Mouse (Mus musculus) A20 (cell line): ENCODE results near the gene Snap25.

ENCODE experiments used
- DNase-seq: peaks from one replicate; pipeline ENCODE4 v3.0.0-alpha.2; 2011; ENCODE audit warnings: low read depth, low spot score

Gene Snap25

DNA sequence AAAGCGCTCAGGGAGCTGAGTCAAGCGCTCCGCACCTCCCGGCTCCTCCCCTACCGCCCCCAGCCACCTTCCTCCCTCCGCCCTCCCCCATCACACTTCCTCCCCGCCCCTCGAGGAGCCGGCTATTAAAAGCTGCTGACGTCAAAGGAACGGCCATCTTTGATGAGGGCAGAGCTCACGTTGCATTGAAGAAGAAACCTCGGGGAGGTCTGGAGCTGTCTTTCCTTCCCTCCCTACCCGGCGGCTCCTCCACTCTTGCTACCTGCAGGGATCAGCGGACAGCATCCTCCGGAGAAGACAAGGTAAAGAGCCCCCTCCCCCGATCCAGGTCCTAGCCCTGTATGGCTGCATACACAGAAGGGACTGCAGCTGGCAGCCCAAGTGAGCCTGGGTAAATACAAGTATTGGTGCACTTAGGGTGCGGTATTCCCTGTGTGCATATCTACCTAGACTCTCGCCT lies at the start of gene Snap25:
Gene Snap25 (plus strand): TSS at position 155 of the 460 bp plus-strand sequence.
- DNase-seq: no peak

DNA sequence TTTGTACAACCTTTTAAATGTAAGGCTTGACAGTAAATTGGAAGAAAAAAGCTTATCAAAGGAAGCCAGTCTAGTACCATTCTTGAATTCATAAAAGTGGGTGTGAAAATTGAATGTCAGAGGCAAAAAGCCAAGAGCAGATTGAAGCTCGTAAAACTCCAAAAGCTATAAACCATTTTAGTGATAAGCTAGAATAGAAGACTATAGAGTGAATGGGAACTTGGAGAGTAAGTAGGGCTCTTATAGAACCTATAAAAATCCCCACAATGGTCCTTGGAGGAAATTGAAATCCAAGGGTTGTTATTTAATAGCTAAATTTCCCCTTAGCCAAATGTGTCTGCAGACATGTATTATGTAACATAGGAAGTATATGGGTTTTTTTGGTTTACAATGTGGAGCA lies 46.3 kb upstream of the Snap25 start:
- no peak for DNase-seq

DNA sequence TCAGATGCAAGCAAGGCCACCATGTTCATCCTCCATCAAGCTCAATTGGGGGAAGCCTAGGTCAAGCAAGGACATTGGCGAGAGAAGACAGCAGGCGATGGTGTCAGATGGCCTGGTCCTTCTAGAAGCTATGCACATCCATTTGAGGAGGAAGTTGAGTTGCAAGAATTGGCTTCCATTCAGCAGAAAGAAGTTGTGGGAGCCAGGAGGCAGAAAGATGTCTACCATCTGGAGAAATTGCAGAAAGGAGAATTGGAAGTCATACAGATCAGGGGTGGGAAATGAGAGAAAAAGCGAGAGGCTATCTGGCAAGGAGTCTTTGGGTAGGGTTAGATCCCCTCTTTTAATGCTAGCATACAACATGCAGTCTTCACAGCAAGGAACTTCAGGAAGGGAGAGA lies 44.1 kb upstream of the Snap25 start:
- no peak for DNase-seq

DNA sequence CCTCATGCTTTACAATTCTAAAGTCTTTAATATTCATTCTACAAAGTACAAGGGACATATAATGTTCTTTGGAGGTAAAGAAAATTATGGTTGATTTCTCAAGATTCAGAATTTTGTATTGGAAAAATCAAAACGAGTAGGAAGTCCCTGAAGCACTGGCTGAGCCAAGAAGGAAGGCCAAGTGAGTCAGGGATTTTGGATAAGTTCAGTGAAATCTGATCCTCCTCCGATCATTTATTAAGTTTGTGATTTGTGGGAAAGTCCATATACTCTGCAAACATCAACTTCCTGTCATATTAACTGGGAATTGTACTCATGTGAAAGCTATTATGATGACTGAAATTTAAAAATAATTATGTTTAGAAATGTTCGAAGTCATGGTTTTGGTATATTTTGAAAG lies 43.6 kb upstream of the Snap25 start:
- DNase-seq: no peak

DNA sequence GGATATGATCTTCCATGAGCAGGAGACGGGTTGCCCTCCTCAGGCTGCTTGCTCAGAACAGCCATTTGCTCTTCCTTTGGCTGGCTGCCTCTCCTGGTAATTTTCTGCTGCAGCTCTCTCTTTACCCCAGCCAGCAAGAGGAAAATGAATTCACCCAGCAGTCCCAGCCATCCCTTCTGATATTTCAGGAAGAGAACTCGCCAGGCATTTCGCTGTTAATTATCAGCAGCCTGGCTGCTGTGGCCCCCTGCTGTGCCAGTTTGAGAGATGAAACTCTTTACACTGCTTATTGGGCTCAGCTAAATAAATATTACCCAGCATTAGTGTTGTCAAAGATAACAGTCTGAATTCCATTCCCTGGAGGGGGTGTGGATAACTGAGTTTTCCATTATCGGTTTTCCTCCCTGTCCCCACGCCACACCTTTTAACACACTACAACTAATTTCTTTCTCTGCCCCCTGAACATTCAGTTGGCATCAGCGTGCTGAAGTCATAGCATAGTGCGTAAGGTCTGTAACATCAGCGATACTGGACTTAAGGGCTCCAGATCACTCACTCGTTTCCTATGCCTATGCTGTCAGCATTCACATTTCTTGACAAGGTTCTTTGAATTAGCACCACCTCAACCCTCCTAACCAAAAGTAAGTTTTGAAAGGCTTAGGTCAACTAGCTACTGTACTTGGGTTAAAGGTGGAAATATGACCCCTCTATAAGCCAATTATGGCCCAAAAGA lies 42.5 kb upstream of the Snap25 start:
- DNase-seq: no peak

DNA sequence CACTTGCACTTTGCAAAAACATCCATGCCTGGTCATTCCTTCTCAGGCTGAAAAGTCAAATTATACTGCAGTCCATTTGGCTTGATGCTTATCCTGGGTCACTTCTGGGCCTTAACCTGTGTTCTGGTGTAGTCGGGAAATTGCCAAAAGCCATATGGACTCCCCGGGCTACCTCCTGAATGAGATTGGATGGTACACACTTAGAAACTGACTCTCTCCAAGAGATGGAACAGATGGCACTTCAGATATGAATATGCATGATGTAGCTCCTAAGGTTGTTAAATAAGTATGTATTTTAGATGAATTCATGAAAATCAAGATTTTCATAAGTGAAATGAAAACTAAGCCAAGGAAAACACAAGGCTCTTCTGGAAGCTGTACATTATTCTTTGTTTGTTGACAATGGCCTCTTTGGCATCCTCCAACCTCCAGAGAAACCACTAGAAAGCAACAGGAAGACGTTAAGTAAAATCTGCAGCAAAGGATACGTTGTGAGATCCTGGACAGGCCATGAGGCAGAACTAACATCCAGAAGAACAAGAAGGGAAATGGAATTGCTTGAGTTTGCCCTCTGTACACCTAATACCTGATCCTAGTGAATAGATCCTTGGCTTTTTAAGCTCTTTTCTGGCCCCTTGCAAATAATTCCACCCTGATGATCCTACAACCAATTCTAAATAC lies 39.0 kb upstream of the Snap25 start:
- no peak for DNase-seq

DNA sequence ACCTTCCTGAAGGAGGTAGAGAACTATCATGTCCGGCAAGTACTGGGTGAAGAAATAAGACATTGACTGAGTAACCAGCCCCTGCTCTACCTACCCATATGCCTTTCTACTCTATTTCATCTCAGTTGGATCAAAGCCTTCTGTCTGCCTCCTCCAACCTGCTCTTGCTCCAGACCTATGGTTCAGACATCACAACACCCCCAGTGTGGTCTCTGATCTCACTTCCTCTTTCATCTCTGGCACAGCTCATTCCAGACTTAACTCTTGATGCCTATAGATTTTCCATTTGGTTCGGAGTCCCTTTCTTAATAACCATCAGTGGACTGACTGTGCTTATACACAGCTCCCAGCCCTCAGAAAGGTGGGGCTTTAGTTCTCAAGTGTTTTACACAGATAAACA lies 37.1 kb upstream of the Snap25 start:
- DNase-seq: no peak

DNA sequence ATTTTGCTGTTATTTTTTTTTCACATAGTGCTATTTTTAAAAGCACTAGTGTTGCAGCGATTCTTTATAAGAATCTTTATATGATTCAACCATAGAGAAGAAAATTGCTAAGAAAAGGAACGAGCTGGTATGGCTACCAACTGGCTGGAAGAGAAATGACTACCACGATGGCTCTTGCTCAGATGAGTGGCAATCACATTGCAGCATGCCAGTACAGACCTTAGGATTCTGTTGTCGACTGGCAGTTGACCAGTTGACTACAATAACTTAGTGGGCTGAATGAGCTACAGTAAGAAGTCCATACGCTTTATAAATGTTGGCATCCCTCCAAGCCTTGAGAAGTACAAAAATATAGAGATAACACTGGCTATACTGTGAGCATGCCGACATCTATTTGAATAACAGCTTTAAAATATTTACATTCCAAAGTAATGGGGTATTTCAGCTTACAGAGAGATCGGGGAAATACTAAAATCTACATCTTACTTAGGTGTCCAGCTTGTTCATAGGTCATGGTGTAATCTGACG lies 36.3 kb upstream of the Snap25 start:
- no peak for DNase-seq

DNA sequence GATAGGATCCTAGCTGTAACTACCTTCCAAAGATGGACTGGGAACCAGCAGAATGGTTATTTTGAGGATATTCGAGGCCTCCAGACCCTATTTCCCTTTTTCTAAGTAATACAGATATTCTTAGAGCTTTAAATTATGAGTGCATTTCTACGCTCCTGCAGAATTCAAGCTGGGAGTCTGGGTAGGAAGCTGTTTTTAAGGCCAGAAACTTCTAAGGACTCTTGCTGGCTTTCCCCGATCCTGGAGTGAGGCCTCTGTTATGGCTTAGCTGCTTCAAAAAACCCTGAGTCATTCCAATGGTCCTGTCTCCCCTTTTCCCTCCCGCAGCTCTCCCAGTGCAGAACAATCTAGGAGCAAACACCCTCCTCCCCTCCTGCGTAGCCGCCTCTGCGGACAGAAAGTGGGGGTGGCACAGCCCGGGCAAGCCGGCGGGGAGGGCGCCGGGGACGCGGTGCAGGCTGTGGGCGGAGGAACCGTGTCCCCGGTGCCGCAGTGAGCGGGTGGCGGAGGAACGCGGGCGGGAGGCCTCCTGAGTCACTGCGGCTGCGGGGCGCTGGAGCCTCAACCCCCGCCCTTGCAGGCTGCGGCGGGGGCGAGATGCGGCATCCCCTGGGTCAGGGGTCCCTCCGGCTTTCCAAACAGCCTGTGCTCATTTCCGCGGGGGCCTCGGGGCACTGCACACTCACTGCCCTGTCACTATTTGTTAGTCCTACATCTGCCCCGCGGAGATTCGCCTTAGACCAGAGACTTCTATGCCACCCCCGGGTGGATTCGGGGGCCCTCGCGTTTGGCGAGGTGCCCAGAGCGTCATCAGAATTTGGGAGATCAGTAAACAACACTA lies 34.7 kb upstream of the Snap25 start:
- no peak for DNase-seq

DNA sequence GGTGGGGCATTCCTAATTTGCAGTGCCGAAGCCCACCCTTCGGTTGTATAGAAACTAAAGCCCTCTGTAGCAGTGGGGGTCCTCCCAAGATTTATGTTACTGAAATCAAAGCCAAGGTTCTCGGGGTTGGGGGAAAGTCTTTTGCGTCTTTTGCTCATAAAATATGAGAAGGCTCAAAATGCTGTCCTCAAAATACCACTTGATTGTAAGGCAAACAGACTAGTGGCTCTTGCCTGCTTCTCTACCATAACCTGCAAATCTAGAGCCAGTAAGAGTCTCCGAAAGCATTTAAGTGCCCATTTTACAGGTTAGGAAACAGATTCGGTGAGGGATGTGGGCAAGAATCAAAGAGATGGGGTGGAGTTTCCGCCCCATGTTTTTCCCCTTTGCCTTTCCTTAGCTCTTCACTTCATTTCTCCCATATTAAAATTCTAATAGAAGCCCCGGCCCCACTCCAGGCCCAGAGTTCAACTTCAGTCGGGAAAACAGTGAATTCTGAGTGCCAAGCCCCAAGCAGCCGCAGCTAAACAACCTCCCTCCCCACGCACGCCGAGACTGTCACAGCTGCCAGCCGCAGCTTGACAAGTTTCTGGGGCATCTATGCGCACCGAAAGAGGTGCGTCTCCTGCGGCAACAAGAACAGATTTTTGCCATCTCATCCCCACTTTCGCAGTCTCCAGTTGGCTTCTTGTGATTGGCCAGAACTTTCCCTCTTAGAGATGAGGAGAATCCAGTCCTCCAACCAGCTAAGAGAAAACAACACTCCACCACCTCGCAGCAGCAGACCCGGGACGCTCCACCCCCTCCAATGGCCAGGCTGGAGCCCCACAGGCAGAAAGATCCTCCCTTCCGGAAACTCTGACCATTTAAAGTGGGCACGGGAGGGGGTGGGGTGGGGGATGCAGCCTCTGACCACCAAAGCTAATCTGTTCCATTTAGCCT lies 33.7 kb upstream of the Snap25 start:
- DNase-seq: no peak

DNA sequence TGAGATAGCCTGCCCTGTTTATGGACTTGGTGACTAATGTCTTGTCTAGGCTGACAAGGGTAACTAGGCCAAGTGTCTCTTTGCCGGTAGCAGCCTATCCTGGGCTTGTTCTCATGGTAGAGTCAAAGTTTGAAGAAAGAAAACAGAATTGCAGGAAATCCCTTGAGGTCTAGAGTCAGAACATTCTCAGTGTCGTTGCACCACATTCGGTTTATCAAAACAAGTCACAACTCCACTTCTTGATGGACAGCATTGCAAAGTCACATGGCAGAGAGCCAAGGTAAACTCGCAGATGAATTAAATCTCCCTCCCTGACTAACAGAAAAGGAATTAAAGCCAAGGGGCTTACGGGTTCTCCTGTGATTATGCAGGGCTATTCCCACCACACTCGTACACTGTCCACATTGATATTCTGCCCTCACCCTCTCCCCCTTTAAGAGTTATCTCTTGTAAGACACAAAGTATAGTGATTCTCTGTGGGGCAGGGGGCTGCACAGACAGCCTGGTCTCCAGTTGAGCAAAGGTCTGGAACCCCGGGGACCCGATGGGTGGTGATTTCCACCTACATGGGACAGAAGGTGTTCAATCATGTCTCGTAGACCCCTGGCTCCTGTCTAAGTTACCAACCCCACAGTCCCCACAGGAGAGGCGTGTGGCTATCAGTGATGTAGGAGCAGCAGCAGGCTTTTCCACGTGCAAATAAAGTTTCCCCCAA lies 30.9 kb upstream of the Snap25 start:
- DNase-seq: no peak

DNA sequence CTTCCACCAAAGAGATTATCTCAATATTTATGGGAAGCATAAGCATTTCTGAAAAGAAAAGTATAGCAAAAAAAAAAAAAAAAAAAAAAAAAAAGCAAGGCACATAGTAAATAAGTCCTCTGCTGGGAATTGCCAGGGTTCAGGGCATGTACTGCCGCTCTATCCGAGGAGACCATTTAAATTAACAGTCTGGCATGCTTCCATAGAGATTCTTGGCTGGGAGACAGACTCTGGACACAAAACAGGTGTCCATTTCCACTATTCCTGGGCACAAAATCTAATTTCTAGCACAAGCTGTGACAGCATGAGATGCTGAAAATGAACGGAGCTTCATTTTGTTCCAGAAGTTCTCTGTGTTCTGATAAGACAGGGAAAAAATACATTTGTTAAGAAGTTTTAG lies 27.1 kb upstream of the Snap25 start:
- no peak for DNase-seq

DNA sequence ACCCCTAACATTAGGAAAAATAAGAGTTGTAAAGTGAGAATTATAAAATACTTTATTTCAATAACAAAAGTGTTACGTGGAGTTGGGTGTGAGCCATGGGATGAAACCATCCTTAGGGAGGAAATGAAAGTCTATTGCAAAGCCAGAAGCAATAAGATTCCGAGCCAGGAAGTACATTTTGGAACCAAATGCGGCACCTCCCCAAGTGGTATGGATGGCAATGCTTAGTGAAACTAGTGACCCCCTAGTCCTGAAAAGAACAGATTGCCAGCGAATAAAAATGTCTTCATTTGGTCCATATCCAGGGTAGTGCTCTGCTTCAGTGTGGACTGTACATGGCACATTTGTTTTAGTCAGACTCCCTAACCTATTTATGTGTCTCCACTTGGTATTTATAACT lies 25.9 kb upstream of the Snap25 start:
- DNase-seq: no peak

DNA sequence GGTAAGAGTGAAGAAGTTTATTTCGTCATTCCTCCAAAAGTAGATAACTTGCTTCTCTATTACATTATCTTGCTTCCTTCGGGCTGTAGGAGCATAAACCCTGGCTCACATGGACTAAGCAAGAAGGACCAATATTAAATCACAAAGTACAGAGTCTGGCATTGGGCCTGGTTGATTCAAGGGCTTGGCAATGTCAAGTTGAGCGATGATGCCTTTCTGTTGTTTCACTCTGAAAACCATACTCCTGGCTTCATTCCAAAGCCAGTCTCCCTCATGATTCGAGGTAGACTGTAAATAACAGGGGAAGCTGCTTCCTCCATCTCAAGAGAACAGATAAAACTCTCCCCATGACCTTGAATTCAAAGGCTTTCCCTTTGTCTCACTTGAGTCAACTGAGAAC lies 23.8 kb upstream of the Snap25 start:
- DNase-seq: no peak

DNA sequence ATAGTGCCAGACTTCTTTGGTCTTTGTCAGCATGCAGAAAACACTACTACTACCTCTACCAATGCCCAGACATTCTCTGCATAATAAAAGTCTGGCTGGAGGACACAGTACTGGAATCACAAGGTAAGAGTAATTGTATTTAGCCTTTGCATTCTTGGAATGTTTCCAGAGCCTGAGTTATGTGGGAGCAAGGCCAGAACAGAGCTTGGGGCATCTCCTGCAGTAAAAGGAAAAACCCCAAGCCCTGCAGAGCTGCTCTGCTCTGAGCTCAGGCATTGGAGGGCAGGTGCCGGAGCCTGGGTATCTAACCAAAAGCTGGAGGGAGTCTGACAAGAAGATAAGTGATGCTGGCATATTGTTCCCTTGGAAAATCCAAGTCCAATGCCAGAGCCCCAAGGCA lies 21.6 kb upstream of the Snap25 start:
- no peak for DNase-seq

DNA sequence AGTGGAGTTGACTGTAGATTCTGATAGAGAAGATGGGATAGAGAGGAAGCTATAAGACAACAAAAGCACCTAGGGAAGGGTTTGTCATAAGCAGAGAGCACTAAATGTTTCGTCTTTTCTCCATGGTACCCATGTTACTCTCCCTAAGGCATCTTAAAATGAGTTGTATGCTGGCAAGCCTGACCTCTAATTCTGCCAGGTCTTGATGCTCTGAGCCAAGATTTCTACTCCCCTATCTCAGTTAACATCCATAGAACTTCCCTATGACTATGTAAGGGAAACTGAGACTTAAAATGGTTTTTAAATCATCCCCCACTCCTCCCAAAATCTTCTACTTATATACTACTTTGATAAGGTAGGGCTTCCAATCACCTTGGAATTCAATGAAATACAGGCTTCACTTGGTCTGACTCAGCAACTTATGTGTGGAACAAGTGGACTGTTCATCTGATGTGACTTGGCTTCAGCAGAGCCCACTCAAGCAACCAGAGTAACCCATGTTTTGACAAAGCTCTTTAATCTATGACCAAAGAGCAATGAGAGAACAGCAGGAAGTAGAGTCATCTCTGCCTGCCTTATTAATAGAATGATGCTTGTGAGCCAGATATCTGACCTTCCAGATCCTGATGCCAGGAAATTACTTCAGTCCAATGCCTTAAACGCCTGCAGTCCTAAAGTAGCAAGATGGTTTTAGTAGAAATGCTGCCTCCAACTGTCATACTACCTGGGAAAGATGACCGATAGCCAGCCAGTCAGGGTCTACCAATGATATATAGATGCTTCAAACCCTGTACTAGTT lies 13.6 kb upstream of the Snap25 start:
- no peak for DNase-seq

DNA sequence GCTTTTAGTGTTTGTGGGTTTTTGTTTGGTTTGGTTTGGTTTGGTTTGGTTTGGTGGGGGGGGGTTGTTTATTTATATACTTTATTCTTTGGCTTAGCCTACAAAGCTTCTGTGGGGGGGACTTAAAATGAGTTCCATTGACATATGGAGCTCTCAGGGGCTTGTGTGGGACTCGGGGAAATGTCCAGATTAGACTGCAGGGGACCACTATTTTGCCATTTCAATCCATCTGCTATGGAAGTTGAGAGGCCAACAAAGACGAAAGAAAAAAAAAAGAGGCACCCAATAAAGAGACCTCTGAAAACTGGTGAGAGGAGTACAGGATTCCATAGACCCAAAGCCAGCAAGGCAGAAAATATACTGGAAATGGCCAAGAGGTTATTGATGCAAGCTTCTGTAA lies 9.9 kb upstream of the Snap25 start:
- DNase-seq: no peak

DNA sequence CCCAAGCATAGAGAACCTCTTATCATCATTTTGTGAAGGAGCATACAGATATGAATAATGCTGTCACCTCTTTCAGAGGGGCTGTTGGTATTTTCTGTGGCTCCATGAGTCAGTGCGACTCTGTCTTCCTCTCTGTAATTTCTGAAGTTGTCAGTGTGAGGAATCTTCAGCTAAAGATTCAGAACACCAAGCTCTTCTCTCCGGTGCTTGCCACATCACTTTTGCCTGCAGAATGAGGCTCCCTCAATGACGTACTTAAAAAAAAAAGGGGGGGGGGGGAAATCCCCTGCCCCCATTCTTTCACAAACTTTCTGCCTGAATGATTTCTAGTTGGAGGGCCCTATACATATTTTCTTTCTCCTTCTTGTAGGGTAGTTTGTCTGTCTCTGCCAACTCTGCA lies 2.1 kb upstream of the Snap25 start:
- DNase-seq: no peak

DNA sequence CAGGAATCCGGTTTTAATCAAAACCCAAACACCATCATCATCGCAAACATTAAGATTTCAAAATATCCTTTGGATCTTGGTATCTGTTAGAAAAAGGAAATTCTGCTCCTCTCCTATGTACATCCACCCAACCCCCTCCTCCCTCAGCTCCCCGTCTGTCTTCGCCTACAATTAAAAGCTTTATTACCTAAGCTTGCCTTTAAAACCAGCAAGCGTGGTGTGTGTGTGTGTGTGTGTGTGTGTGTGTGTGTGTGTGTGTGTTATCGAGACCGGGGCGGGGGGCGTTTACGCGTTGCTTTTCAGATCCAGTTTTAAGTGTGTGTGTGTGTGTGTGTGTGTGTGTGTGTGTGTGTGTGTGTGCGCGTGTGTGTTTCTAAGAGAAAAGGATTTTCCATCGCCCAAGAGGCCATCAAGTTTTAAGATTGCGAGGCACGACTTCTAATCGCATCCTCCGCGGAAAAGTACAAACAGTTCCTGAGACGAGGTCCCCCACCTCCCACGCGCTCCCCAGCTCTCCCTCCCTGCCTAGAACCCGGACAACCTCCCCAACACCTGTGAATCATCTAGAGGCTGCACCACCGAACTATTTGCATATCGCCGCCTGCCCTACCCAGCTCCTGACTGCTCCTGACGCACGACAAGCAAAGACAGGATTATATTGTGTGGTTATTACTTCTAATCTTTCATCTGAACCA lies 1.4 kb upstream of the Snap25 start:
- no peak for DNase-seq
